Mouse (Mus musculus) ES-E14 (cell line): ENCODE measurements around the gene Tcea2.

ENCODE experiments used
- CHD2 ChIP-seq: IDR thresholded peaks from 2 replicates; pipeline ENCODE4 v1.6.1; 2014; ENCODE audit warnings: mild to moderate bottlenecking, low read depth, low read length, inconsistent platforms
- MAFK ChIP-seq: IDR thresholded peaks from 2 replicates; pipeline ENCODE4 v1.6.1; 2014; ENCODE audit warnings: mild to moderate bottlenecking, low read depth, low read length, inconsistent platforms; ENCODE audit not compliant: insufficient read depth
- ZC3H11A ChIP-seq: IDR thresholded peaks from 2 replicates; pipeline ENCODE4 v1.6.1; 2012; ENCODE audit warnings: low read depth, mild to moderate bottlenecking, inconsistent platforms, low read length, borderline replicate concordance

DNA sequence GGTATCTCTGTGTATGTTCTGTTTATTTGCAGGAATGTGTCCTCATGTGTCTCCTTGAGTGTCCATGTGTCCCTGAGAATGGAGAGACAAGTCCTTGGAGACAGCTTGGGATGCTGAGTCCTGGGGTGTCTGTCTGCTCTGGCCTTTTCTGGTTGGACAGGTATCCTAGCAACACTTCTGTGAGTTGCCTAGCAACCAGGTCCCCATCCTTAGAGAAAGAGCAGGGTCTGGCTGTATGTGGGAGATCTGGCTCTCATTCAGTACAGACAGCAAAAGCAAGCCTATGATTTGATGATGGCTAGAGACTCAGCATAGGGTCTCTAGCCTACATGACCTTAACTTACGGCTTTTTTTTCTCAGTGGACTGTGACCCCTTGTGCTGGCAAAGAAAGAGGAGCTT, 33.6 kb downstream of the Tcea2 start:
- TF ChIP-seq CHD2 (no peak), MAFK (no peak), ZC3H11A (no peak)
